Mouse (Mus musculus): ENCODE data around the gene Ifnl3.

GRCm38 (mm10) chr7:28482854-28483253, 39.8 kb upstream of the Ifnl3 start:
- no peak for TF ChIP-seq POLR2A (IDR thresholded peaks at IDR 0.05; ENCODE audit: extremely low read depth, insufficient read depth, low read length)
- TF ChIP-seq CTCF (IDR thresholded peaks at IDR 0.05; ENCODE audit: extremely low read depth, insufficient read depth, low read length) = no peak

All from cortical plate, adult 2 months (tissue).